Mouse (Mus musculus): ENCODE data around the gene Grb7. TPM values are rescaled to one million over a fixed set of nuclear protein-coding genes. Genes with fewer than 3 reads are reported as not detected.
A peak's percentile ranks its signal among the peaks of the same experiment; 100 is the strongest.

Gene Grb7
- polyA plus RNA-seq, 1 experiment from 2014 or later: 0.82 TPM

DNA sequence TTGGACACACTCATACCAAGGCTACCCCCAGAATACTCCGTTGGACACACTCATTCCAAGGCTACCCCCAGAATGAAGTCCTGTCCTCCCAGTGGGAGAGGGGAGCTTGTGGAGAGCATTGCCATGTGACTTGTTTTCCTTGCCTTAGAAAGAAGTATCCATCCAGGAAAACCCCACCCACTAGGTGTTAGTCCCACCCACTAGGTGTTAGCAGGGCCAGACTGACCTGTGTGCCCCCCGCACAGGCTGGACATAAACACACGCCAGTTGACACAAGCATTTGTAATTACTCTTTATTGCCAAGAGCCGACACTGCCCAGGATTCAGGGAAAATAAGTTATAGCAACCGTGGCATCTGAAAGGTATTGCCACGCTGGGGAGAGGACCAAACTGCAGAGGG, 8.8 kb upstream of the Grb7 start:
- H3K4me3 ChIP-seq (ENCODE audit: low read depth, low read length): no peak overlapping the region
- H3K36me3 ChIP-seq (ENCODE audit: control insufficient read depth, insufficient read depth, low read length): no peaks in the 10 kb centered on the region
- no peaks in the 10 kb centered on the region for H3K27me3 ChIP-seq (ENCODE audit: control insufficient read depth, insufficient read depth, low read depth, low read length)
- no peak for ATAC-seq
- H3K9ac ChIP-seq (ENCODE audit: low read depth, low read length): no peak overlapping the region
- no peaks in the 10 kb centered on the region for H3K9me3 ChIP-seq (replicated peaks; ENCODE audit: control insufficient read depth, low read length, poor library complexity, severe bottlenecking)
- H3K4me2 ChIP-seq (ENCODE audit: low read length): no peak overlapping the region
- WGBS: 89% methylated on average over 6 of the region's 6 CpGs
- peaks cover 6% of the 10 kb centered on the region; the same call in 1 of the 2 replicates for H3K4me1 ChIP-seq (ENCODE audit: control insufficient read depth, insufficient read depth, low read length)
- no peak overlapping the region for H3K27ac ChIP-seq (ENCODE audit: low read length)

DNA sequence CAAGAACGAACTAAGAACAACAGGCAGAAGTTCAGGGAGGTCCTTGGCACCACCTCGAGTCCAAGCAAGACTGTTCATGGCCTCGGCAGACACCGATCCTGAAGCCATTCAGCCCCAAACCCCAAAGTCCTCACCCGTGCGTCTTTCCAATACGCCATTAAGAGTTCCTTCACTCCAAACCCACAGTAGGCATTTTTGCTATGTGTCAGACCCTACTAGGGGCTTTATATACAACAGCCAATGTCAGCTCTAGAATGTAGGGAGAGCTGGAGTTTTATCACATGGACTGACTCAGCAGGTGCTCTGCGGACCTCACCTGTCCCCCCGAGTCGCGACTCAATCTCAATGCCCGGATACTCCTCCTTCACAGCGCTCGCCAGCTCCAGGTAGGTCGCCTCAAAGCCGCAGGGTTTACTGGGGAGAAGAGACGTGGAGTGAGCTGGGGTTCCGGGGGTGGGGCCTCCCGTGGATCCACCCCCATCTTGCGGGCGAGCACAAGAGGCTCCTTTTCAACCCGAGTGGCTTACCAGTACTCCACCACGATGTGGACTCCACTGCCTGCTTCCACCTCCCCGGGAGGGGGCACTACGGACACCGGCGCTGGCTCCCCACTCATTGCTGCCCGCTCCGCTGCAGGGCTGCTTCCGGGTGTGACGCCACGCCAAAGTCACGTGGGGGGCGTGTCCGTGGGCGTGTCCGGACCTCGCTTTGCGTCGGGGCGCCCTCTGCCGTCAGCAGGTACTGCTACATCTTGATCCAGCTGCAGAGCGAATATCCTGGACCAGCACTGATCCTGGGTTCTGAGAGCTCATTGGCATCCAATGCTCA, 7.6 kb upstream of the Grb7 start, which contains the start of gene Mien1:
TSS of gene Mien1 (minus strand) at position 661 of the 828 bp plus-strand sequence.
- Histone ChIP-seq H3K4me1 (ENCODE audit: control insufficient read depth, insufficient read depth, low read length) (peaks cover 6% of the 10 kb centered on the region; the same call in 1 of the 2 replicates), H3K9me3 (replicated peaks; ENCODE audit: control insufficient read depth, low read length, poor library complexity, severe bottlenecking) (no peaks in the 10 kb centered on the region), H3K36me3 (ENCODE audit: control insufficient read depth, insufficient read depth, low read length) (no peaks in the 10 kb centered on the region), H3K27ac (ENCODE audit: low read length) (peak within 1 kb of the TSS; percentile 67), H3K4me2 (ENCODE audit: low read length) (peak within 1 kb of the TSS; percentile 73), H3K27me3 (ENCODE audit: control insufficient read depth, insufficient read depth, low read depth, low read length) (no peaks in the 10 kb centered on the region), H3K4me3 (ENCODE audit: low read depth, low read length) (peak within 1 kb of the TSS; percentile 67), H3K9ac (ENCODE audit: low read depth, low read length) (peak within 1 kb of the TSS; percentile 69)
- WGBS: 2% methylated on average over 43 of the region's 43 CpGs
- peak; percentile 89 for ATAC-seq

GRCm38 (mm10) chr11:98443688-98444087, 2.5 kb upstream of the Grb7 start:
- Histone ChIP-seq H3K9ac (ENCODE audit: low read depth, low read length) (no peak overlapping the region), H3K36me3 (ENCODE audit: control insufficient read depth, insufficient read depth, low read length) (no peaks in the 10 kb centered on the region), H3K4me1 (ENCODE audit: control insufficient read depth, insufficient read depth, low read length) (no peaks in the 10 kb centered on the region), H3K27ac (ENCODE audit: low read length) (no peak overlapping the region), H3K4me3 (ENCODE audit: low read depth, low read length) (no peak overlapping the region), H3K9me3 (replicated peaks; ENCODE audit: control insufficient read depth, low read length, poor library complexity, severe bottlenecking) (no peaks in the 10 kb centered on the region), H3K4me2 (ENCODE audit: low read length) (no peak overlapping the region), H3K27me3 (ENCODE audit: control insufficient read depth, insufficient read depth, low read depth, low read length) (peaks cover 15% of the 10 kb centered on the region)
- ATAC-seq: no peak
- 97% methylated on average over 1 of the region's 1 CpGs for WGBS

GRCm38 (mm10) chr11:98445238-98445637, 956 bp upstream of the Grb7 start:
- H3K36me3 ChIP-seq (ENCODE audit: control insufficient read depth, insufficient read depth, low read length): no peaks in the 10 kb centered on the region
- H3K4me2 ChIP-seq (ENCODE audit: low read length): no peak overlapping the region
- no peaks in the 10 kb centered on the region for H3K4me1 ChIP-seq (ENCODE audit: control insufficient read depth, insufficient read depth, low read length)
- H3K4me3 ChIP-seq (ENCODE audit: low read depth, low read length): no peak overlapping the region
- no peaks in the 10 kb centered on the region for H3K9me3 ChIP-seq (replicated peaks; ENCODE audit: control insufficient read depth, low read length, poor library complexity, severe bottlenecking)
- H3K9ac ChIP-seq (ENCODE audit: low read depth, low read length): no peak overlapping the region
- no peak overlapping the region for H3K27ac ChIP-seq (ENCODE audit: low read length)
- 63% methylated on average over 1 of the region's 1 CpGs for WGBS
- H3K27me3 ChIP-seq (ENCODE audit: control insufficient read depth, insufficient read depth, low read depth, low read length): peaks cover 15% of the 10 kb centered on the region
- ATAC-seq: no peak

GRCm38 (mm10) chr11:98445679-98446078, 515 bp upstream of the Grb7 start:
- Histone ChIP-seq H3K27ac (ENCODE audit: low read length) (no peak overlapping the region), H3K36me3 (ENCODE audit: control insufficient read depth, insufficient read depth, low read length) (no peaks in the 10 kb centered on the region), H3K9me3 (replicated peaks; ENCODE audit: control insufficient read depth, low read length, poor library complexity, severe bottlenecking) (no peaks in the 10 kb centered on the region), H3K4me3 (ENCODE audit: low read depth, low read length) (no peak overlapping the region), H3K27me3 (ENCODE audit: control insufficient read depth, insufficient read depth, low read depth, low read length) (peaks cover 15% of the 10 kb centered on the region), H3K9ac (ENCODE audit: low read depth, low read length) (no peak overlapping the region), H3K4me1 (ENCODE audit: control insufficient read depth, insufficient read depth, low read length) (no peaks in the 10 kb centered on the region), H3K4me2 (ENCODE audit: low read length) (no peak overlapping the region)
- no peak for ATAC-seq
- 63% methylated on average over 4 of the region's 4 CpGs for WGBS

- Histone ChIP-seq H3K27me3 (ENCODE audit: control insufficient read depth, insufficient read depth, low read depth, low read length) (peaks cover 15% of the 10 kb centered on the region), H3K36me3 (ENCODE audit: control insufficient read depth, insufficient read depth, low read length) (no peaks in the 10 kb centered on the region), H3K9ac (ENCODE audit: low read depth, low read length) (0 out of 2 replicates have a peak overlapping the region, but pooled peaks have one; percentile 1), H3K9me3 (replicated peaks; ENCODE audit: control insufficient read depth, low read length, poor library complexity, severe bottlenecking) (no peaks in the 10 kb centered on the region), H3K27ac (ENCODE audit: low read length) (no peak overlapping the region), H3K4me2 (ENCODE audit: low read length) (peak overlapping the region; percentile 26; the same call in 1 of the 2 replicates), H3K4me3 (ENCODE audit: low read depth, low read length) (no peak overlapping the region), H3K4me1 (ENCODE audit: control insufficient read depth, insufficient read depth, low read length) (no peaks in the 10 kb centered on the region)
- no peak for ATAC-seq
- WGBS: 3% methylated on average over 33 of the region's 33 CpGs
Observed at GRCm38 (mm10) chr11:98446562-98447474, 624 bp downstream of the Grb7 start.

DNA sequence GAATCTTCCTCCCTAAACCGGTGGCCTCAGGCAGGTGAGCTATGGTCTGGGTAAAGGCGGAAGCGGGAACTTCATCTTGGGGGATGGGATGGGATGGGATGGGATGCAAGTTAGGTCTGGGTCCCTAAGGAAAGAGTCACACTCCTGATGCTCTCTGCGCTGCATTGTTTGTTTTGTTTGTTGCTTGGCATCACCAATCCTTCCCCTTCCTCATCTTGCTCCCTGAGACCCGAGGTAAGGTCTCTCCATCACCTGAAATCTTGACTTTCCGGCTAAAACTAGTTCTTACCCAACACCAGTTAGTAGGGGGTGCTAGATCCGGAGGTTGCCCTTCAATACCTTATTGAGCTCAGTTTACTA, 1.3 kb downstream of the Grb7 start:
- 18% methylated on average over 7 of the region's 7 CpGs for WGBS
- no peak overlapping the region for H3K4me3 ChIP-seq (ENCODE audit: low read depth, low read length)
- no peak overlapping the region for H3K27ac ChIP-seq (ENCODE audit: low read length)
- H3K9me3 ChIP-seq (replicated peaks; ENCODE audit: control insufficient read depth, low read length, poor library complexity, severe bottlenecking): no peaks in the 10 kb centered on the region
- no peaks in the 10 kb centered on the region for H3K4me1 ChIP-seq (ENCODE audit: control insufficient read depth, insufficient read depth, low read length)
- H3K9ac ChIP-seq (ENCODE audit: low read depth, low read length): 0 out of 2 replicates have a peak overlapping the region, but pooled peaks have one; percentile 1
- H3K4me2 ChIP-seq (ENCODE audit: low read length): no peak overlapping the region; the same call in 1 of the 2 replicates
- ATAC-seq: no peak
- peaks cover 15% of the 10 kb centered on the region for H3K27me3 ChIP-seq (ENCODE audit: control insufficient read depth, insufficient read depth, low read depth, low read length)
- H3K36me3 ChIP-seq (ENCODE audit: control insufficient read depth, insufficient read depth, low read length): no peaks in the 10 kb centered on the region

- no peaks in the 10 kb centered on the region for H3K9me3 ChIP-seq (replicated peaks; ENCODE audit: control insufficient read depth, low read length, poor library complexity, severe bottlenecking)
- WGBS: 51% methylated on average over 13 of the region's 13 CpGs
- no peak for ATAC-seq
- no peak overlapping the region for H3K9ac ChIP-seq (ENCODE audit: low read depth, low read length)
- H3K4me2 ChIP-seq (ENCODE audit: low read length): no peak overlapping the region
- H3K4me3 ChIP-seq (ENCODE audit: low read depth, low read length): no peak overlapping the region
- no peaks in the 10 kb centered on the region for H3K36me3 ChIP-seq (ENCODE audit: control insufficient read depth, insufficient read depth, low read length)
- H3K27ac ChIP-seq (ENCODE audit: low read length): no peak overlapping the region
- no peaks in the 10 kb centered on the region for H3K4me1 ChIP-seq (ENCODE audit: control insufficient read depth, insufficient read depth, low read length)
- H3K27me3 ChIP-seq (ENCODE audit: control insufficient read depth, insufficient read depth, low read depth, low read length): peaks cover 15% of the 10 kb centered on the region
Observed at GRCm38 (mm10) chr11:98448191-98448790, 2.1 kb downstream of the Grb7 start.
